Mouse (Mus musculus): ENCODE results near the gene Ctf2.

DNA sequence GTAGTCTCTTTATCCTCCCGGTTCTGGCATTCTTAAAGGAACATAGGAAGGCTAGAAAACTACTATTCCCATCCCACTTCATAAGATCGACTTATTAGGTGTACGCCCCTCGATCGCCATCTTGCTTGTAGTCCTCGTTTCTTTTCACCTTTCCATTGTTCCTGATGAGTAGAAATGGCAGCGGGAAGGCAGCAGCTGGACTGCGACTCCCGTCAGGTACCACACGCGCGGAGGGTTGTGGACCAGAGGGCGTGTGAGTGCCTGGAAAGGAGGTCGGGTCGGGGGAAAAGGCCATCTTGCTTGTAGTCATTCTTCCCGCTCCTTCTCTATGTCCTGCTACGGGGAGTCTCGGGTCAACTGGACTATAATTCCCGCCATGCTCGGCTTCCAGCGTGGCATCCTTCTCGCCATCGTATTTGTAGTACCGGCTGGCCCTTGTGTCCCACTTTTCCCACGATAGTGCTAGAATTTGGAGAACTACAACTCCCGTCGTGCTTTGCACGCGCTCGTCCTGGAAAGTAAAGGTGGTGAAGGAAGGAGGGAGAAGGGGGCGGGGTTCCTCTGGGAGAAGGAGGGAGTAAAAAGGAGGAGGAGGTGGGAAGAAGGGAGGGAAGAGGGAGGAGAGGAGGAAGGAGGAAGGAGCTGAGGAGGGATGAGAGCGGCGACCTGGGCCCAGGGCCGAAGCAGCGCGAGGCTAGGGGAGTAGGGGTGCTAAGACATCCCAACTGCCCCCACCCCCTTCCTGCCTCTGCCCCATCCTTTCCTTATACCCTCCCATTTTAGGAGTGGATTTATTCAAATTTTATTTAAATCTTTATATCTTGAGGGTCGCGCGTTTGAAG, 13.9 kb upstream of the Ctf2 start:
- TF ChIP-seq CTCF (IDR thresholded peaks at IDR 0.05; ENCODE audit: low read depth, low read length) (no peak), POLR2A (IDR thresholded peaks at IDR 0.05; ENCODE audit: extremely low read depth, insufficient read depth, low read length) (no peak)
